Mouse (Mus musculus) cerebellum, adult (tissue): ENCODE data around the gene Gm20388.
A peak's percentile ranks its signal among the peaks of the same experiment; 100 is the strongest.

ENCODE experiments used
- ATAC-seq: cut with Nextera tagmentation; 2 replicates; pipeline ENCODE4 v1.9.2; 2017; ENCODE audit warnings: mild to moderate bottlenecking, moderate library complexity, mixed read lengths; ENCODE audit not compliant: insufficient number of reproducible peaks, low FRiP score, low TSS enrichment

Gm20388 gene

GRCm38 (mm10) chr8:120270449-120270848, 359.8 kb downstream of the Gm20388 start:
- peak; percentile 31 for ATAC-seq

- no peak for ATAC-seq
Observed at GRCm38 (mm10) chr8:120273430-120273829, 362.8 kb downstream of the Gm20388 start.

- ATAC-seq: no peak
Observed at GRCm38 (mm10) chr8:120276051-120276890, 365.6 kb downstream of the Gm20388 start.

GRCm38 (mm10) chr8:120276891-120277426, 366.3 kb downstream of the Gm20388 start:
- ATAC-seq: no peak

GRCm38 (mm10) chr8:120278009-120278408, 367.4 kb downstream of the Gm20388 start:
- ATAC-seq: no peak

GRCm38 (mm10) chr8:120279418-120279817, 368.8 kb downstream of the Gm20388 start:
- ATAC-seq: no peak

- ATAC-seq: peak; percentile 57; the same call in 1 of the 2 replicates
Observed at GRCm38 (mm10) chr8:120281487-120281886, 370.8 kb downstream of the Gm20388 start.

GRCm38 (mm10) chr8:120282465-120282864, 371.8 kb downstream of the Gm20388 start:
- no peak for ATAC-seq

- no peak for ATAC-seq
Observed at GRCm38 (mm10) chr8:120284265-120284664, 373.6 kb downstream of the Gm20388 start.

GRCm38 (mm10) chr8:120285033-120285432, 374.4 kb downstream of the Gm20388 start:
- ATAC-seq: no peak

- no peak for ATAC-seq
Observed at GRCm38 (mm10) chr8:120285878-120286277, 375.2 kb downstream of the Gm20388 start.

GRCm38 (mm10) chr8:120288122-120288908, 377.7 kb downstream of the Gm20388 start:
- ATAC-seq: no peak

- ATAC-seq: no peak
Observed at GRCm38 (mm10) chr8:120289191-120289590, 378.6 kb downstream of the Gm20388 start.

- ATAC-seq: peak; percentile 57; the same call in 1 of the 2 replicates
Observed at GRCm38 (mm10) chr8:120289698-120290181, 379.1 kb downstream of the Gm20388 start.

GRCm38 (mm10) chr8:120290614-120291013, 380.0 kb downstream of the Gm20388 start:
- ATAC-seq: no peak

- ATAC-seq: no peak
Observed at GRCm38 (mm10) chr8:120291650-120292049, 381.0 kb downstream of the Gm20388 start.

GRCm38 (mm10) chr8:120292316-120293107, 381.9 kb downstream of the Gm20388 start:
- no peak for ATAC-seq

- no peak for ATAC-seq
Observed at GRCm38 (mm10) chr8:120293421-120294357, 383.0 kb downstream of the Gm20388 start.
